Mouse (Mus musculus) forebrain, postnatal 0 days (tissue): Measurements from ENCODE around the gene Arfgef3. TPM values are rescaled to one million over a fixed set of nuclear protein-coding genes. Genes with fewer than 3 reads are reported as not detected.

Source experiments
- ATAC-seq: fragments of 200-750 bp; cut with Nextera tagmentation; 2 replicates; pipeline ENCODE4 v1.8.0; 2017; ENCODE audit warnings: mild to moderate bottlenecking, moderate library complexity
- DNase-seq: peaks from one replicate; pipeline ENCODE4 v3.0.0-alpha.2; 2015
- H3K27ac ChIP-seq: fragments of 300-500 bp; sonication (generic); 2 replicates; pipeline ENCODE4 v1.5.1; 2014; ENCODE audit warnings: low read depth, mild to moderate bottlenecking, antibody characterized with exemption, low read length, moderate library complexity, mixed read lengths
- H3K27me3 ChIP-seq: fragments of 300-500 bp; sonication (generic); 2 replicates; pipeline ENCODE4 v1.6.1; 2014; ENCODE audit warnings: mild to moderate bottlenecking, low read length, mixed read lengths; ENCODE audit not compliant: insufficient read depth
- H3K36me3 ChIP-seq: fragments of 300-500 bp; sonication (generic); 2 replicates; pipeline ENCODE4 v1.6.1; 2014; ENCODE audit warnings: mild to moderate bottlenecking, moderate library complexity; ENCODE audit not compliant: insufficient read depth
- H3K4me1 ChIP-seq: fragments of 300-500 bp; sonication (generic); 2 replicates; pipeline ENCODE4 v1.6.1; 2014; ENCODE audit warnings: antibody characterized with exemption; ENCODE audit not compliant: insufficient read depth
- H3K4me2 ChIP-seq: fragments of 300-500 bp; sonication (generic); 2 replicates; pipeline ENCODE4 v1.6.1; 2014; ENCODE audit warnings: low read depth, mild to moderate bottlenecking, moderate library complexity
- H3K4me3 ChIP-seq: fragments of 300-500 bp; sonication (generic); 2 replicates; pipeline ENCODE4 v1.5.1; 2014; ENCODE audit warnings: low read depth, low read length, mixed read lengths
- H3K9ac ChIP-seq: fragments of 300-500 bp; sonication (generic); 2 replicates; pipeline ENCODE4 v1.6.1; 2014; ENCODE audit warnings: mild to moderate bottlenecking
- H3K9me3 ChIP-seq: fragments of 300-500 bp; sonication (generic); 2 replicates; pipeline ENCODE4 v1.6.1; 2016; ENCODE audit warnings: low read length
- CTCF ChIP-seq: sonication (generic); IDR thresholded peaks from 2 replicates; pipeline ENCODE4 v1.5.1; 2016; ENCODE audit warnings: antibody characterized with exemption, control low read depth, low read depth
- WGBS: fragments of 180-500 bp; shearing (Covaris S2); extraction: QIAGEN DNeasy Blood & Tissue Kit; methylation state at CpG from one replicate; pipeline ENCODE4 v1.1.7; 2014; 5-methylcytosine and 5-hydroxymethylcytosine counted together
- polyA plus RNA-seq: library from polyadenylated mRNA; unstranded; fragments of >200 nt; fragmentation: Nextera tagmentation; extraction: Ambion mirVana; gene quantifications from 2 replicates; pipeline ENCODE4 v1.2.1, GENCODE M21; 2015
- total RNA-seq: library from RNA; depleted of rRNA; stranded (reverse); fragments of >200 nt; gene quantifications from 2 replicates; pipeline ENCODE4 v1.2.3, GENCODE M21; 2014

Arfgef3 gene
- total and polyA plus RNA-seq, 2 experiments from 2014 or later = 4.8 to 34.8 TPM

DNA sequence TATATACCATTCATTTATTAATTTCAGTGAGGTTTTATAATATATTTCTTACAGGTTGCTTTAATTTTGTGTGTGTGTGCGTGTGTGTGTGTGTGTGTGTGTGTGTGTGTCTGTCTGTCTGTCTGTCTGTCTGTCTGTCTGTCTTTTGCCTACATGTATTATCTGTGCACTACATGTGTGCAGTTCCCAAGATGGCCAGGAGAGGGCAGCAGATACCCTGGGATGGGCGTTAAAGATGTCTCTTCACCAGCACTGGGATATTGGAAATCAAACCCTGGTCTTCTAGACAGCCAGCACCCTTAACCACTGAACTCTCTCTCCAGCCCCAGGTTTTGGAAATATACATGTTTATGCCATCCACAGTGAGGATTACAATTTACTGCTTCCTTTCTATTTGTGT, 16.5 kb upstream of the Arfgef3 start:
- H3K4me2 ChIP-seq = no peak overlapping the region
- H3K9me3 ChIP-seq = no peaks in the 10 kb centered on the region
- no peak overlapping the region for H3K27ac ChIP-seq
- no peaks in the 10 kb centered on the region for H3K36me3 ChIP-seq
- no peak overlapping the region for H3K4me3 ChIP-seq
- DNase-seq (peak; percentile 54), ATAC-seq (no peak)
- WGBS = 49% methylated on average over 2 of the region's 2 CpGs
- no peaks in the 10 kb centered on the region for H3K4me1 ChIP-seq
- no peak overlapping the region for H3K9ac ChIP-seq
- H3K27me3 ChIP-seq = no peaks in the 10 kb centered on the region
- peak; percentile 79 for TF ChIP-seq CTCF

DNA sequence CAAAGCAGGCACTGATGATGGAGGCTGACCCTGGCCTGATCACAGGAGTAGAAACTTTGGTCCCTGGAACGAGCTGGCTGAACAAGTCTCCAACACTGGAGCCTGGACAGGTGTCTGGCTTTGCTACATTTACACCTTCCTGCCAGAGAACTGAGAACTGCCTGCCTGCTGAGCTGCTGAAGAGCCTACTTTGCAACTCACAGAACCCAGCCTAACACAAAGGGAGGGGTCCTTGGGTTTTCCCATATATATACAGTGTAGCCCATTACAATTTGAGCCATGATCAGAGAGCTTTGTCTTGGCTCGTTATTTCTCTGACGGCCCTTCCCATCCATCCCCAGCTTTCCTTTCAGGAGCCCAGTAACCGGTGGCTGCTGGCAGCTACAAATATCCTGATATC, 6.3 kb upstream of the Arfgef3 start:
- no peaks in the 10 kb centered on the region for H3K27me3 ChIP-seq
- no peaks in the 10 kb centered on the region for H3K9me3 ChIP-seq
- H3K27ac ChIP-seq = no peak overlapping the region
- H3K36me3 ChIP-seq = no peaks in the 10 kb centered on the region
- no peak for TF ChIP-seq CTCF
- ATAC-seq = no peak
- DNase-seq = no peak
- H3K4me2 ChIP-seq = no peak overlapping the region
- no peak overlapping the region for H3K4me3 ChIP-seq
- no peak overlapping the region for H3K9ac ChIP-seq
- 68% methylated on average over 4 of the region's 4 CpGs for WGBS
- no peaks in the 10 kb centered on the region for H3K4me1 ChIP-seq

DNA sequence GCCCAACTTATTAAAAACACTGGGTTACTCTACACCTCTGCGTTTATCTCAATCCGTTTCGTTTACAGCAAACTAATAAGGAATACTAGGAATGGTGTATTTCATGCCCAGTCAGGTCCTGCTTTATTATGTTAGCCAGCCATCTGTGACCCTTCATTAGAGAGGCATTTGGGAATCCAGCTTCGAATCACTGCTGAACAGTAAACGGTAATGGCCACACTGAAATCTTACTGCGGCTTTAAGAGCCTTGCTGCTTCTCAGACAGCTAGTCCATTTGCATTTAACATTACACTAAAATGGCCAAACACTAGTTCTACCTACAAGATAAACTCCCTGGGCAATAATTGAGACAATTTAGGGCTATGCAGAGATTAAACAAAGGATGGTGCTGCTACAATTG, 1.7 kb downstream of the Arfgef3 start:
- no peaks in the 10 kb centered on the region; the same call in 1 of the 2 replicates for H3K36me3 ChIP-seq
- H3K9me3 ChIP-seq = no peaks in the 10 kb centered on the region
- H3K4me3 ChIP-seq = peak overlapping the region; percentile 74
- WGBS = 44% methylated on average over 6 of the region's 6 CpGs
- H3K27ac ChIP-seq = peak overlapping the region; percentile 93; the same call in 1 of the 2 replicates
- no peak for TF ChIP-seq CTCF
- H3K27me3 ChIP-seq = no peaks in the 10 kb centered on the region
- H3K9ac ChIP-seq = peak overlapping the region; percentile 94
- peak overlapping the region; percentile 69 for H3K4me2 ChIP-seq
- DNase-seq (peak; percentile 39), ATAC-seq (no peak)
- H3K4me1 ChIP-seq = 0 out of 2 replicates have a peak, but pooled peaks cover 5% of the 10 kb centered on the region

DNA sequence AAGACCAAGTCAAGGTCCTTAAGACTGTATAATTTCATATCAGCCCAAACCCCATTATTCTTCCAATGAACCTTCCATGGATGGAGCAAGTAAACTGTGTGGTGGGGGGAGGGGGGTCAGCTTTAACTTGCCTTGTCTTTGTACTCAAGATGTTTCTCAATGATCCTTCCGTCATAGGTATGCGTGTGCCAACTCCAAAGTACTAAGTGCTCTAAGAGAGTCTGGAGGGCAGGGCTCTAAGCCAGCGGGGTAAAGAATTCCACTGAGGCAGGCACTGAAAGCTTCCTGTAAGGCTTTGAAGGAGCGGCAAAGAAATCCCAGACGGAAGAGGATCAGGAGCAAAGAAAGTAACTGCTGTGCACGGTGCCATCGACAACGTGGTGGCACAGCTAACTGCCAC, 2.7 kb downstream of the Arfgef3 start:
- WGBS = 62% methylated on average over 8 of the region's 8 CpGs
- ATAC-seq = no peak
- H3K4me2 ChIP-seq = peak overlapping the region; percentile 69
- peak overlapping the region; percentile 74 for H3K4me3 ChIP-seq
- H3K9me3 ChIP-seq = no peaks in the 10 kb centered on the region
- no peak overlapping the region for H3K27ac ChIP-seq
- no peaks in the 10 kb centered on the region for H3K27me3 ChIP-seq
- H3K4me1 ChIP-seq = 0 out of 2 replicates have a peak, but pooled peaks cover 5% of the 10 kb centered on the region
- no peaks in the 10 kb centered on the region; the same call in 1 of the 2 replicates for H3K36me3 ChIP-seq
- H3K9ac ChIP-seq = no peak overlapping the region
- no peak for DNase-seq
- no peak for TF ChIP-seq CTCF

DNA sequence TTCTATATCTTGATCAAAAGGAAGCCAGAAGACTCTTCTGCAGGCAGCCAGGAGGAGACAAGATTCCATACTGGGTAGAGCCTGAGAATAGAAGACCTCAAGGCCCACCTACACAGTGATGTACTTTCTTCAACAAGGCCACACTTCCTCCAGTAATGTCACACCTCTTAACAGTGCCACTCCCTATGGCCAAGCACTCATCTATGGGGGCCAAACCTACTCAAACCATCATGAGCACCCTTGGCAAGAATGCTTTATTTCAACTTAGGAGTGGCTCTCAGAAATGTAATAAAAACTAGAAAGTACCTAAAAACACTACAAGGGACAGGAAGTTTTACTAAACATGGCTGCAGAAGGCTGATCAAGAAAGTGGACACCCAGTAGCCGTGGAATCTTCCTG, 15.2 kb downstream of the Arfgef3 start:
- WGBS = 95% methylated on average over 1 of the region's 1 CpGs
- TF ChIP-seq CTCF = no peak
- ATAC-seq = no peak

DNA sequence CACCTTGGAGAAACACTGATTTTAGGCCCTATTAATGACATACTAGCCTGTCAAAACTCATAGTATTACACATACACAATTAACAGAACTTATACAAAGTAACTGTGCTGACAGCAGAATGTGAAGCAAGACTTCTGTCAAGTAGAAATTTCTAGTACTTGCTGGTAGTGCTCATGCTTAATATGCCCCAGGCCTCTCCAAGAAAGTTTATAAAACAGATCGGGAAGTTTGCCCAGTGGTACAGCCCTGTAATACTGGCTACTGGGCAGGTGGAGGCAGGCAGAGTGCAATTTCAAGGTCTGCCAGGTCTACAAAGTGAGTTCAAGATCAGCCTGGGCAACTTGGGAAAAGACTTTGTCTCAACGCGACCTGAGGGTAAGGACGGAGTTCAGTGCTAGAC, 32.3 kb downstream of the Arfgef3 start:
- no peak for TF ChIP-seq CTCF
- no peaks in the 10 kb centered on the region for H3K27me3 ChIP-seq
- no peak overlapping the region for H3K4me2 ChIP-seq
- no peaks in the 10 kb centered on the region for H3K36me3 ChIP-seq
- no peak overlapping the region for H3K4me3 ChIP-seq
- no peaks in the 10 kb centered on the region for H3K9me3 ChIP-seq
- H3K4me1 ChIP-seq = no peaks in the 10 kb centered on the region
- H3K27ac ChIP-seq = 0 out of 2 replicates have a peak overlapping the region, but pooled peaks have one; percentile 21
- ATAC-seq = no peak
- H3K9ac ChIP-seq = no peak overlapping the region
- no peak for DNase-seq
- WGBS = 95% methylated on average over 4 of the region's 4 CpGs

More for the DNA sequence above, 15.2 kb downstream of the Arfgef3 start:
- Histone ChIP-seq H3K9me3 (no peaks in the 10 kb centered on the region), H3K27me3 (no peaks in the 10 kb centered on the region), H3K4me2 (no peak overlapping the region), H3K36me3 (no peaks in the 10 kb centered on the region), H3K4me3 (no peak overlapping the region), H3K9ac (no peak overlapping the region), H3K27ac (no peak overlapping the region), H3K4me1 (no peaks in the 10 kb centered on the region)
- no peak for DNase-seq

DNA sequence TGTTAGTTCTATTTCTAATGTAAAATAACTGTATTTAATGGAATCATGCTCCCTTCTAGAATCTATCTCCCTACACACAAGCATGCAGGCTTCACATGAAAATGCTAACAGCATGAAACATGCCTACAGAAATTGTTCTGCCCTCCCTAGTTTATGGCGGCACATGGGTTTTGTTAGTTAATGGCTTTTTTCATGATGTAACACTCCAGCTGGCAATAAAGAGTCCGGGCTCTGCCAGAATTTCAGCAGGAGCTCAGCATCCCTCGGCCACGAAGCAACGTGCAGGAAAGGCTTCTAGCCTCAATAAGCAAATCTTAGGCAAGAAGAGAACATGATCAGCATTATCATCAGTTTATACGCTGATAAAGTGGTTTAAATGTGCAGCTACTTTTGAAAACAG, 32.8 kb downstream of the Arfgef3 start:
- TF ChIP-seq CTCF = no peak
- H3K36me3 ChIP-seq = no peaks in the 10 kb centered on the region
- no peaks in the 10 kb centered on the region for H3K4me1 ChIP-seq
- no peaks in the 10 kb centered on the region for H3K9me3 ChIP-seq
- H3K4me3 ChIP-seq = no peak overlapping the region
- DNase-seq (peak; percentile 60), ATAC-seq (peak; percentile 63)
- no peaks in the 10 kb centered on the region for H3K27me3 ChIP-seq
- 0 out of 2 replicates have a peak overlapping the region, but pooled peaks have one; percentile 21 for H3K27ac ChIP-seq
- no peak overlapping the region for H3K4me2 ChIP-seq
- WGBS = 36% methylated on average over 6 of the region's 6 CpGs
- H3K9ac ChIP-seq = no peak overlapping the region

DNA sequence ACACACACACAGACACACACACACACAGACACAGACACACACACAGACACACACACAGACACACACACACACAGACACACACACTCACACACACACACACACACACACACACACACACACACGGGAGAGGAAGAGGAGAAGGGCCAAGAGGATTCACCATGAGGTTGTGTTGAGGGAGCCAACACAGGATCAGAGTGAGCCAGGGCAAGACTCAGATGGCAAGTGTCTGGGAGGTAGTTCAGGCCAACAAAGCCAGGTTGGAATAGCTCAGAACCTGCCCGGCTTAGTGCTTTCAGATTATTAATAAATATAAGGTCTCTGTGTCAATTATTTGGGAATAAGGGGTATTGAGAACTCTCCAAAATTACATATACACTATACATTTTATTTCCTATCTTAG, 33.9 kb downstream of the Arfgef3 start:
- no peaks in the 10 kb centered on the region for H3K9me3 ChIP-seq
- no peak overlapping the region for H3K9ac ChIP-seq
- H3K4me3 ChIP-seq = no peak overlapping the region
- H3K4me2 ChIP-seq = no peak overlapping the region
- ATAC-seq (no peak), DNase-seq (no peak)
- H3K4me1 ChIP-seq = no peaks in the 10 kb centered on the region
- H3K36me3 ChIP-seq = no peaks in the 10 kb centered on the region
- WGBS = 76% methylated on average over 2 of the region's 2 CpGs
- no peak overlapping the region for H3K27ac ChIP-seq
- no peaks in the 10 kb centered on the region for H3K27me3 ChIP-seq
- TF ChIP-seq CTCF = no peak
